Mouse (Mus musculus): ENCODE data around the gene Hsd17b2. TPM values are rescaled to one million over a fixed set of nuclear protein-coding genes. Genes with fewer than 3 reads are reported as not detected.

The Hsd17b2 gene
- polyA plus RNA-seq, 1 experiment from 2014 or later: not detected

- no peaks in the 10 kb centered on the region for H3K4me1 ChIP-seq (replicated peaks)
- no peaks in the 10 kb centered on the region for H3K27me3 ChIP-seq
- H3K4me3 ChIP-seq: no peak overlapping the region
- H3K36me3 ChIP-seq: no peaks in the 10 kb centered on the region
- H3K27ac ChIP-seq: no peak overlapping the region
- WGBS: 57% methylated on average over 6 of the region's 6 CpGs
- no peak overlapping the region for H3K9ac ChIP-seq
- no peak overlapping the region for H3K4me2 ChIP-seq
- no peak for ATAC-seq (ENCODE audit: low FRiP score)
- H3K9me3 ChIP-seq: no peaks in the 10 kb centered on the region
These were observed 79.8 kb downstream of the Hsd17b2 start for GRCm38 (mm10) chr8:117781375-117782129.

GRCm38 (mm10) chr8:117783021-117783420 lies 81.3 kb downstream of the Hsd17b2 start:
- 91% methylated on average over 7 of the region's 7 CpGs for WGBS
- H3K27me3 ChIP-seq: no peaks in the 10 kb centered on the region
- H3K4me2 ChIP-seq: no peak overlapping the region
- peaks cover 11% of the 10 kb centered on the region for H3K9me3 ChIP-seq
- H3K9ac ChIP-seq: no peak overlapping the region
- no peak for ATAC-seq (ENCODE audit: low FRiP score)
- H3K4me1 ChIP-seq (replicated peaks): no peaks in the 10 kb centered on the region
- H3K4me3 ChIP-seq: no peak overlapping the region
- H3K27ac ChIP-seq: no peak overlapping the region
- H3K36me3 ChIP-seq: peaks cover 13% of the 10 kb centered on the region

GRCm38 (mm10) chr8:117786428-117786827 lies 84.7 kb downstream of the Hsd17b2 start:
- WGBS: 89% methylated on average over 3 of the region's 3 CpGs
- Histone ChIP-seq H3K4me3 (no peak overlapping the region), H3K9ac (no peak overlapping the region), H3K4me2 (no peak overlapping the region), H3K27me3 (no peaks in the 10 kb centered on the region), H3K36me3 (peaks cover 42% of the 10 kb centered on the region), H3K9me3 (peaks cover 11% of the 10 kb centered on the region), H3K4me1 (replicated peaks) (no peaks in the 10 kb centered on the region), H3K27ac (no peak overlapping the region)
- ATAC-seq (ENCODE audit: low FRiP score): no peak

DNA sequence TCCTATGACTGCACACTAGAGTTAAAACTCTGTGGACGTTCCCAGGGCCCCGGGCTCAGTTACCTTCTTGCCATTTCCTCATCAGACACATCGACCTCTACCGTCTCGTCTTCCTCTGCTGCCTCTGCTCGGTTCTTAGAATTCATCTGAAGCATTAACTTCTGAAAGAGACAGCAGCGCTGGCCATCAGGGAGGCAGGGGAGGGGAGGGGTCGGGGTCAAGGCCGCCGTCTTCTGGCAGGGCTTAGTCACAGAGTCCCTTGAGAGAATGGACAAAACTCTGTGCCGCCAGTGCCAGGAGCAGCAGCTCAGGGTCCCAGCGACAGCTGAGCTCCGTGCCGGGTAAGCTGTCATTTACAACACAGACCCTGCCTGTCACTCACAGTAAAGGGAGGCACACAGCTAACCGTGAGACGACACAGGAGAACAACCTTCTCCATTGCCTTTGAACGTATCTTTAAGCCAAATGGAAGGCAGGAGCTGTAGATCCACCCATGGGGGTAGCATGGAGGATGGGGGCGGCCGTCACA lies 91.0 kb downstream of the Hsd17b2 start:
- H3K36me3 ChIP-seq: peaks cover 77% of the 10 kb centered on the region
- H3K9ac ChIP-seq: no peak overlapping the region
- no peak overlapping the region for H3K27ac ChIP-seq
- H3K4me3 ChIP-seq: no peak overlapping the region
- no peak for ATAC-seq (ENCODE audit: low FRiP score)
- no peak overlapping the region for H3K4me2 ChIP-seq
- no peaks in the 10 kb centered on the region for H3K27me3 ChIP-seq
- peaks cover 15% of the 10 kb centered on the region; the same call in 1 of the 2 replicates for H3K4me1 ChIP-seq (replicated peaks)
- H3K9me3 ChIP-seq: peaks cover 2% of the 10 kb centered on the region; the same call in 1 of the 2 replicates
- WGBS: 65% methylated on average over 19 of the region's 19 CpGs

DNA sequence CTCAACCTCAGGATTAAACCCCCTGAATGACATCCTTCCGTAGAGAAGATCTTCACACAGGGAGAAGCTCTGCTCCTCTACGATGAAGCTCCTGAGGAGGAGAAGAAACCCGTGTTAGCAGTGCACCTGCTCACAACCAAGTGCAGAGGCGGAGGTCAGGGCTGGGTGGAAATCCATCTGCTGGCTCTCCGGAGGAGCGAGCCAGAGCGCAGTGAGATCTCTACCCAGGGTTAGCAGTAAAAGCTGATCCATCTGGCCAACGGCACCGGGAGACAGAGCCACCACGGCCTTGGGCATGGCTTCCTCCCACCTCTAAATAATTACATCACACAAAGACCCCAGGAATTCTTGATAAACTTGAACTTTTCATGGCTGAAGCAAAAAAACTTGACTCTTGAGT lies 92.9 kb downstream of the Hsd17b2 start:
- Histone ChIP-seq H3K4me2 (no peak overlapping the region), H3K9me3 (no peaks in the 10 kb centered on the region), H3K27ac (no peak overlapping the region), H3K36me3 (peaks cover 72% of the 10 kb centered on the region), H3K4me3 (no peak overlapping the region), H3K4me1 (replicated peaks) (peaks cover 16% of the 10 kb centered on the region; the same call in 1 of the 2 replicates), H3K27me3 (no peaks in the 10 kb centered on the region), H3K9ac (no peak overlapping the region)
- no peak for ATAC-seq (ENCODE audit: low FRiP score)
- WGBS: 75% methylated on average over 10 of the region's 10 CpGs

DNA sequence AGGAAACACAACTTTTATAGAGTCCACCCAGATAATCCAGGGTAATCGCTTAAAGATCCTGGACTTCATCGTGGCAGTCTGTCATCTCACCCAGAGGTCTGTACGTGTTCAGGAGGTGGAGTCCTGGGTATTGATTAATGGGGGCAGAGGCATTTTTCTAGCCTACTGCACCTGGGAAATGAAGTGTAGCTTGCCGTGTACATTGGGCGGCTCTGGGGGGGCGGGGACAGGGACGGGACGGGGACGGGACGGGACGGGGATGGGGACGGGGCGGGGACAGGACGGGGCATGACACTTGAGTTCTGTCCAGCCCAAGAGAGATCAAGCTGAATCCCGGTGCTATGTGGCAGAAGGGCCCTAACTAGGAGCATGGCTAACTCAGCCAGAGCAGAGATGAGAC lies 94.8 kb downstream of the Hsd17b2 start:
- no peak overlapping the region for H3K4me2 ChIP-seq
- WGBS: 92% methylated on average over 15 of the region's 15 CpGs
- no peak overlapping the region for H3K9ac ChIP-seq
- H3K36me3 ChIP-seq: peaks cover 55% of the 10 kb centered on the region
- H3K4me3 ChIP-seq: no peak overlapping the region
- ATAC-seq (ENCODE audit: low FRiP score): no peak
- no peaks in the 10 kb centered on the region for H3K9me3 ChIP-seq
- no peak overlapping the region for H3K27ac ChIP-seq
- no peaks in the 10 kb centered on the region for H3K27me3 ChIP-seq
- peaks cover 34% of the 10 kb centered on the region for H3K4me1 ChIP-seq (replicated peaks)

- Histone ChIP-seq H3K4me1 (replicated peaks) (peaks cover 38% of the 10 kb centered on the region), H3K4me2 (no peak overlapping the region), H3K9ac (no peak overlapping the region), H3K27me3 (no peaks in the 10 kb centered on the region), H3K27ac (no peak overlapping the region), H3K4me3 (no peak overlapping the region), H3K9me3 (no peaks in the 10 kb centered on the region), H3K36me3 (peaks cover 42% of the 10 kb centered on the region)
- ATAC-seq (ENCODE audit: low FRiP score): no peak
- WGBS: 92% methylated on average over 2 of the region's 2 CpGs
These were observed 96.4 kb downstream of the Hsd17b2 start for GRCm38 (mm10) chr8:117798066-117798465.

DNA sequence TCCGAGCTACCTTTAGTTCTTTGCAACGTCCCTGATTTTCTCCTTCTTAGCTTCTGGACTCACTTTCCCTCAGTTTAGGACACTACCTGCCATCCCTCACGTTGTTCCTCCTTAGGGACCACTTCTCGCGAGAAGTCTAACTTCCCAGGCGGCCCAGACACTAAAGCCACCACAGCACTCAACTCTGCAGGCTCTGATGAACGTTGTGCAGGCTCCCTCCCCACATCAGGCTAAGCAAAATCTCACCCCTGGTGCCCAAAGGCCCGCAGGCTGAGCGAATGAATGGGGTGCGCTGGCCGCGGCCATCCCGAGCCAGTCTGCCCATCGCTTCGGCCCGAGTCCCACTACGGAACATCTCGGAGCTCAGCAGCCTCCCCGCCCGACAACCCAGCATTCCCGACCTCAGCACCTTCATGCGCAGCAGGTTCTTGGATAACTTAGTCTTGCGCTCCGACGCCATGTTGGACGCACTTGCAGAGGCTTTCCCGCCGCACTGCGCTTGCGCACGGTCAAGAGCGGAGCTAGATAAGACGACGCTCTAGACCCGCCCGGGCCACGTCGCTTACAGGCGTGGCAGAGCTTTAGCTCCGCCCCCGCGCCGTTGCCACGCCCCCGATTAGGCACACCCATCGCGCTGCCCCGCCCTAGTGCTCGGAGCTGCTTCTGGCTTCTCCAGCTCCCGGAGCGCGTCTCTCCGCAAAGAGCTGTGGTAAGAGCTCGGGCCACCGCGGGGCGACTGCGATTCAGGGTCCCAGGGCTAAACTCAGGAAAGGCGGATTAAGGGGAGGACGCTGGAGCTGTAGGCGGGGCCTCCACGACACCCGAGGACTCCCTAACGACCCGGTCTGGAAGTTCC lies 100.0 kb downstream of the Hsd17b2 start, which contains the start of gene Mphosph6:
Gene Mphosph6, minus strand, starts transcription at position 501 of the 856 bp plus-strand sequence.
- H3K27me3 ChIP-seq: no peaks in the 10 kb centered on the region
- peaks cover 20% of the 10 kb centered on the region for H3K36me3 ChIP-seq
- WGBS: under 1% methylated on average over 65 of the region's 65 CpGs
- peak within 1 kb of the TSS; percentile 87 for H3K27ac ChIP-seq
- H3K9ac ChIP-seq: peak within 1 kb of the TSS; percentile 81
- peak; percentile 98 for ATAC-seq (ENCODE audit: low FRiP score)
- no peaks in the 10 kb centered on the region for H3K9me3 ChIP-seq
- peak within 1 kb of the TSS; percentile 78 for H3K4me3 ChIP-seq
- peak within 1 kb of the TSS; percentile 71 for H3K4me2 ChIP-seq
- H3K4me1 ChIP-seq (replicated peaks): peaks cover 27% of the 10 kb centered on the region

- Histone ChIP-seq H3K4me3 (peak overlapping the region; percentile 78), H3K9me3 (no peaks in the 10 kb centered on the region), H3K9ac (peak overlapping the region; percentile 81), H3K36me3 (peaks cover 14% of the 10 kb centered on the region), H3K27me3 (no peaks in the 10 kb centered on the region), H3K27ac (peak overlapping the region; percentile 87), H3K4me2 (peak overlapping the region; percentile 71), H3K4me1 (replicated peaks) (peaks cover 27% of the 10 kb centered on the region)
- 4% methylated on average over 11 of the region's 11 CpGs for WGBS
- ATAC-seq (ENCODE audit: low FRiP score): peak; percentile 73
These were observed 100.6 kb downstream of the Hsd17b2 start for GRCm38 (mm10) chr8:117802299-117802689.

DNA sequence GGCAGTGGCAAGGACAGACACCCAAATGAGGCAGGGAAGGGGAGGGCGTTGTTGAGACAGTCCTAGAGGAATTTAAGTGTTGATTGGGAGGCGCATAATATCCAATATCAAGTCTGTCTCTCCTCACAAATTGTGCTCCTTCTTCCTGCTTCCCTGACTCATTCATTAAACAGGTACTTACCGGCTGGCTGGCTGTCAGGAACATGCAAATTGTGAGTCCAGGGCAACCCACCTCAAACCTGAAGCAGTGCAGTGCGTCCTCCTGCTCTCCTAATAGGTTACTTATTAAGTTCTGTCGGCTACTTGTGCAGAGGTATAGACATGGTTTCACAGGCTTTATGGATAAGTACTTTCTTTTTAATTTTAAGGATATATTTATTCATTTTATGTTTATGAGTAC lies 103.7 kb downstream of the Hsd17b2 start:
- WGBS: 63% methylated on average over 5 of the region's 5 CpGs
- no peaks in the 10 kb centered on the region for H3K36me3 ChIP-seq
- ATAC-seq (ENCODE audit: low FRiP score): no peak
- no peak overlapping the region for H3K4me3 ChIP-seq
- no peaks in the 10 kb centered on the region for H3K9me3 ChIP-seq
- no peak overlapping the region for H3K27ac ChIP-seq
- H3K4me2 ChIP-seq: no peak overlapping the region
- peaks cover 17% of the 10 kb centered on the region for H3K4me1 ChIP-seq (replicated peaks)
- no peaks in the 10 kb centered on the region for H3K27me3 ChIP-seq
- no peak overlapping the region for H3K9ac ChIP-seq
